Mouse (Mus musculus) stomach, embryonic 16.5 days (tissue): ENCODE results near the gene Igfbp2. TPM values are rescaled to one million over a fixed set of nuclear protein-coding genes. Genes with fewer than 3 reads are reported as not detected.

Experiments used
- ATAC-seq: fragments of 200-750 bp; cut with Nextera tagmentation; 2 replicates; pipeline ENCODE4 v1.8.0; 2017; ENCODE audit warnings: moderate number of reproducible peaks, moderate TSS enrichment; ENCODE audit not compliant: insufficient read depth, low FRiP score
- H3K27ac ChIP-seq: fragments of 300-500 bp; sonication (generic); 2 replicates; pipeline ENCODE4 v1.5.1; 2014; ENCODE audit warnings: low read length
- H3K27me3 ChIP-seq: fragments of 300-500 bp; sonication (generic); 2 replicates; pipeline ENCODE4 v1.6.1; 2014; ENCODE audit warnings: low read length, control low read depth, mixed read lengths; ENCODE audit not compliant: control insufficient read depth, insufficient read depth
- H3K36me3 ChIP-seq: fragments of 300-500 bp; sonication (generic); 2 replicates; pipeline ENCODE4 v1.6.1; 2014; ENCODE audit warnings: low read length; ENCODE audit not compliant: control insufficient read depth, insufficient read depth
- H3K4me1 ChIP-seq: fragments of 300-500 bp; sonication (generic); 2 replicates; pipeline ENCODE4 v1.6.1; 2014; ENCODE audit warnings: low read length, control low read depth, mixed read lengths; ENCODE audit not compliant: control insufficient read depth, insufficient read depth
- H3K4me2 ChIP-seq: fragments of 300-500 bp; sonication (generic); 2 replicates; pipeline ENCODE4 v1.6.1; 2014; ENCODE audit warnings: low read depth, low read length, mixed read lengths
- H3K4me3 ChIP-seq: fragments of 300-500 bp; sonication (generic); replicated peaks from 2 replicates; pipeline ENCODE4 v1.5.1; 2014; ENCODE audit warnings: mild to moderate bottlenecking, low read length
- H3K9ac ChIP-seq: fragments of 300-500 bp; sonication (generic); 2 replicates; pipeline ENCODE4 v1.6.1; 2014; ENCODE audit warnings: low read length
- H3K9me3 ChIP-seq: fragments of 300-500 bp; sonication (generic); replicated peaks from 2 replicates; pipeline ENCODE4 v1.6.1; 2016; ENCODE audit warnings: low read length, control low read depth; ENCODE audit not compliant: control insufficient read depth
- WGBS: fragments of 180-500 bp; shearing (Covaris S2); extraction: QIAGEN DNeasy Blood & Tissue Kit; methylation state at CpG from one replicate; pipeline ENCODE4 v1.1.7; 2014; 5-methylcytosine and 5-hydroxymethylcytosine counted together
- polyA plus RNA-seq: library from polyadenylated mRNA; unstranded; fragments of >200 nt; fragmentation: Nextera tagmentation; extraction: Ambion mirVana; gene quantifications from 2 replicates; pipeline ENCODE4 v1.2.1, GENCODE M21; 2015

Igfbp2 gene
- polyA plus RNA-seq, 1 experiment from 2014 or later = 375 TPM

DNA sequence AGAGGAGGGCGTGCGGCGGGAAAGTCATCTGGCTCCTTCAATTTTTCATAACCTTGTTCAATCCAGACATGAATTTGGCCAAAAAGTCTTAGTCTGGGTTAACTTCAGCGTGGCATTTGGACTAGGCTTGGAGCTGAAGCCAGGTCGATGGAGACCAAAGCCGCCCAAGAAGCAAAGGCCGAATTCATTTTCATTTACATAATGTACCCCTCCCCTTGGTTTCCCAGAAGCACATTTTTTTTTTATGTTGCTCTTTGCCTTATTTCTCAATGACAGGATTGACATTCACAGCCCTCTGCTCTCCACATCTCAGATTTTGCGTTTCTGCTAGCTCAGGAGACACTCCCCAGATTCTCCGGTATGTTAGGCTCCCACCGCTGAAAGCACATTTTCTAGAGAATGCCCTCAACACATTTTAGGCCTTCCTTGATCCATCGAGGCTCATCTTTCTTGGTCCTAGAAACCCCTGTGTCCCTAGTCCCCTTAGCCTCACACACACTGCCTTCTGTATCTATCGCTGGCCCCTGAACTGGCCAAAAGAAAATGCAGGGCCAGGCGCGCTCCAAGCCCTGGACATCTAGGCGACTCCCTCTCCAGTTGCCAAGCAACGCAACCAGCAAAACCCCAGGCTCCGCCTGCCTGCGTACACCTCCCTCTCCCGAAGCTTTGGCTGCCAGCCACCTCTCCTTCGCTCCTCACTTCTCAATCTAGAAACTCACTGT, 46.5 kb downstream of the Igfbp2 start:
- ATAC-seq = peak; percentile 59; the same call in 1 of the 2 replicates
- 2% methylated on average over 20 of the region's 20 CpGs for WGBS
- H3K9ac ChIP-seq = peak overlapping the region; percentile 68

DNA sequence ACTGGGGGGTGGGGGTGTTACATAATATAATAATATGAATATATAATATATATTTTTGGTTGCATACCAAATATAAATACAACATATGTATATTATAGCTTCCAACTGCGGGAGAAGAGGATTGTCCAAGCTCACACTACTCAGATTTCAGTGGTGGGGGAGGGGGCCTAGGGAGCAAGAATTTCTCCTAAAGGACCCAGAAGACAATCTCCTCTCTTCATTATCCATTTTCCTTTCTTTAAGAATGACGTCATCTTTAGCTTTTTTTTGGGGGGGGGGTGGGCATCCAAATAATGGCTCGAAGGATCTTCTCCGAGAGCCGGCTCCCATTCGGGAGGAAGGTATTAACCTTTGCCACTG, 47.0 kb downstream of the Igfbp2 start:
- Histone ChIP-seq H3K9me3 (no peaks in the 10 kb centered on the region), H3K4me3 (peak overlapping the region; percentile 82), H3K36me3 (no peaks in the 10 kb centered on the region), H3K9ac (peak overlapping the region; percentile 68), H3K4me2 (peak overlapping the region; percentile 94), H3K4me1 (peaks cover 22% of the 10 kb centered on the region), H3K27ac (peak overlapping the region; percentile 84), H3K27me3 (no peaks in the 10 kb centered on the region)
- WGBS = 0% methylated on average over 6 of the region's 6 CpGs
- ATAC-seq = no peak

More for the DNA sequence above, 46.5 kb downstream of the Igfbp2 start:
- Histone ChIP-seq H3K27ac (peak overlapping the region; percentile 84), H3K27me3 (no peaks in the 10 kb centered on the region), H3K36me3 (no peaks in the 10 kb centered on the region), H3K4me2 (peak overlapping the region; percentile 94), H3K9me3 (no peaks in the 10 kb centered on the region), H3K4me1 (peaks cover 25% of the 10 kb centered on the region), H3K4me3 (peak overlapping the region; percentile 82)

DNA sequence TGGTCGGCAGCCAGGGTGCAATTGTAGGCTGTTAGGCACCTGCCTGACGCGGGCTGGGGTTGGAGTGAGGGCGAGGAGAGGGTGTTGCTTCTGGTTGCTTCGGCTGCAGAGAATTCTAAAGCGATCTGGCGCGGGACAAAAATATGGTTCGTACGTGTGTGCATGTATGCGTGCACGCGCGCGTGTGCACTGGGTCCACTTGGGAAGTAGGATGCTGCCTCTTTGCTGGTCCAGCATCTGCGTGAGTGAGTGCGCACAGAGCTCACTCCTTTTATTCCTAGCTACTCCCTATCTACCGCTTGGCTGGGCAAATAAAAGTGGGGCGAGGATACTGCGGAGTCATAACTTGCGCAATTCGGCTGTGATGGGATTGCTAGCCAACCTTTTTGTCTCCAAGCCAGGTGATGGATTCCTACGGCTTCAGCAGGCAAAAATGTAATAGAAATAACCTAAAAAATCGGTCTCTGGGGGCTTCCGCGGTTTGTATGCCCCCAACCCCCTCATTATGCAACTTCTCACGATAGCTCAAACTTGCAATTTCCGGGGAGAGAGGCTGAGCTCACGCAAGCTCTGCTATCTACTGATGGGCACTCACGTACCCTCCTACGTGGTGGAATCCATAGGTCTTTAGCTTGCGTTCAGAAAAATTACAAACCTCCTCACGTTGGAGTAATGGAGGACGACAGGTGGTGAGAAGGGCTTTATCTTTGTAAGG, 47.6 kb downstream of the Igfbp2 start:
- peak overlapping the region; percentile 94 for H3K4me2 ChIP-seq
- H3K27ac ChIP-seq = peak overlapping the region; percentile 84
- WGBS = under 1% methylated on average over 34 of the region's 34 CpGs
- H3K9ac ChIP-seq = peak overlapping the region; percentile 63
- peaks cover 23% of the 10 kb centered on the region for H3K4me1 ChIP-seq
- H3K27me3 ChIP-seq = no peaks in the 10 kb centered on the region; the same call in 1 of the 2 replicates
- peak overlapping the region; percentile 82 for H3K4me3 ChIP-seq
- no peaks in the 10 kb centered on the region for H3K36me3 ChIP-seq
- no peak for ATAC-seq
- no peaks in the 10 kb centered on the region for H3K9me3 ChIP-seq

DNA sequence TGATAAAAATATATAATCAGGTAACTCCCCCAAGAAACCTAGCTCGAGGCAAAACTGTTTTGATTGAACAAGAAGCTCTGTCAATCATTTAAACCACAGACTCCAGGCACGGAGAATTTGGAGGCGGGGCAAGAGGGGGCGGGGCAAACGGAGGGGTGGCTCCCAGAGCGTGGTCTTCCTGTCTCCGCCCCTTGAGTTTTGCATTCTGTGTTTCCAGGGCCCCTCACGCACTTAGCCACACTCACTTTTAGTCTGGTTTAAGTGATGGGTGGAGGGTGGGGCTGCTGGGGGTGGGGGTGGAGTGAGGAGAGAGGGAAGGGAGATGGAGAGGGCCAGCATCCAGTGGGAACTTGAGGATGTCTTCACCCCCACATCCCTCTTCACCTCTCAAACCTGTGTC, 48.2 kb downstream of the Igfbp2 start:
- 0% methylated on average over 8 of the region's 8 CpGs for WGBS
- Histone ChIP-seq H3K4me1 (peaks cover 23% of the 10 kb centered on the region), H3K27me3 (no peaks in the 10 kb centered on the region; the same call in 1 of the 2 replicates), H3K4me3 (peak overlapping the region; percentile 82), H3K36me3 (no peaks in the 10 kb centered on the region), H3K4me2 (peak overlapping the region; percentile 94), H3K27ac (peak overlapping the region; percentile 97), H3K9ac (peak overlapping the region; percentile 92), H3K9me3 (no peaks in the 10 kb centered on the region)
- ATAC-seq = peak; percentile 68

DNA sequence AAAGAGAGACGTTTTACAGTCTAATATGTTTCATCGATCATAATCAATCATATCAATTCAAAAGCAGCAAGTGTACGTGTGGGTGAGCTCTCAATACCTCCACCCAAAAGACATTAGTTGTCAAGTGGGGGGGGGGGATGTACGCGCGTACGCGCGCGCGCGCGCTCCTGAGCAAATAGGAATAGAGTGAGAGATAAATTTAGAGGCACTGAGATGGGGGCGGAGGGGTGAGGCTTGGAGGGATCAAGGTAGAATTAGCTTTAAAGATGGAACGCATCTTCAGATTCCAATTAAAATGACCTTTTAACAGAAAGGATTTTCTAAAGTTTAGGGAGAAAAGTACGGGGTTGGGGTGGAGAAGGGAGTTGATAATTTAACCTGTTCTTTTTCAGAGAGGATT, 48.8 kb downstream of the Igfbp2 start:
- no peaks in the 10 kb centered on the region for H3K9me3 ChIP-seq
- H3K27me3 ChIP-seq = no peaks in the 10 kb centered on the region; the same call in 1 of the 2 replicates
- WGBS = under 1% methylated on average over 16 of the region's 16 CpGs
- H3K4me3 ChIP-seq = peak overlapping the region; percentile 82
- peak overlapping the region; percentile 92 for H3K9ac ChIP-seq
- ATAC-seq = no peak
- peak overlapping the region; percentile 94 for H3K4me2 ChIP-seq
- peaks cover 24% of the 10 kb centered on the region for H3K4me1 ChIP-seq
- no peaks in the 10 kb centered on the region for H3K36me3 ChIP-seq
- peak overlapping the region; percentile 97 for H3K27ac ChIP-seq

DNA sequence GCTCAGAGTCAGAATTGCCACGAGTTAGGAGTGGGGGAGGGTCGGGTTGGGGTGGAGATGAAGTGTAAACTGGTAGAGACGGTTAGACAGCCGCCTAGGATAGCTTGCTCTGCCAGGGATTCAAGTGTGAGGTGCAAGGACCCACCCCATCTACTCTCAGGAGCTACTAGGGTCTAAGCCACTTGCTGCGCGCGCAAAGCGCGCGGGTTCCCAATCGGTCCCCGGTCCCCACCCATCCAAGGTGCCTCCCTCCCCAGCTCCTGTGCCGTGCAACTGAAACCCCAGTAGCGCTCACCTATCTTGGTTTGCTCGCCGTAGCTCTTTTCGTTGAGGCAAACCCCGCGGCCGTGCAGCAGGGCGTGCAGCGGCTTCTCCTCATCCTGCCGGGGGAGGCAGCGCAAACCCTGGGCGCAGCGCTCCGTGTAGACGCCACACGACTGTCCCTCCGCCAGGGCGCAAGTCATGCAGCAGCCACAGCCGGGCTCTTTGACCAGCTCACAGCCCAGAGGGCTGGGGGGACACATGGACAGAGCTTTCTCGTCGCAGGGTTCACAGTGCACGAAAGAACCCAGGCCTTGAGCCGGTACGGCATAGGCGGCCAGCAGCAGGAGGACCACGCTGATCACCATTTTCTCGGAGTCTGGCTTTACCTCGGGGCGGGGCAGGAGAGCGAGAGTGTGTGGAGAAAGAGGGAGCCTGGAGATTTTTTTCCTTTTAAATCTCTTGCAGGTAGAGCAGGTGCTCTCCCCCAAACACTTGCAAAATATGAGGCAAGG, 49.4 kb downstream of the Igfbp2 start:
- ATAC-seq = peak; percentile 3; the same call in 1 of the 2 replicates
- Histone ChIP-seq H3K27ac (peak overlapping the region; percentile 97), H3K9me3 (no peaks in the 10 kb centered on the region), H3K4me3 (peak overlapping the region; percentile 82), H3K27me3 (no peaks in the 10 kb centered on the region; the same call in 1 of the 2 replicates), H3K9ac (peak overlapping the region; percentile 92), H3K36me3 (no peaks in the 10 kb centered on the region), H3K4me2 (peak overlapping the region; percentile 94), H3K4me1 (peaks cover 30% of the 10 kb centered on the region)
- WGBS = under 1% methylated on average over 43 of the region's 43 CpGs

DNA sequence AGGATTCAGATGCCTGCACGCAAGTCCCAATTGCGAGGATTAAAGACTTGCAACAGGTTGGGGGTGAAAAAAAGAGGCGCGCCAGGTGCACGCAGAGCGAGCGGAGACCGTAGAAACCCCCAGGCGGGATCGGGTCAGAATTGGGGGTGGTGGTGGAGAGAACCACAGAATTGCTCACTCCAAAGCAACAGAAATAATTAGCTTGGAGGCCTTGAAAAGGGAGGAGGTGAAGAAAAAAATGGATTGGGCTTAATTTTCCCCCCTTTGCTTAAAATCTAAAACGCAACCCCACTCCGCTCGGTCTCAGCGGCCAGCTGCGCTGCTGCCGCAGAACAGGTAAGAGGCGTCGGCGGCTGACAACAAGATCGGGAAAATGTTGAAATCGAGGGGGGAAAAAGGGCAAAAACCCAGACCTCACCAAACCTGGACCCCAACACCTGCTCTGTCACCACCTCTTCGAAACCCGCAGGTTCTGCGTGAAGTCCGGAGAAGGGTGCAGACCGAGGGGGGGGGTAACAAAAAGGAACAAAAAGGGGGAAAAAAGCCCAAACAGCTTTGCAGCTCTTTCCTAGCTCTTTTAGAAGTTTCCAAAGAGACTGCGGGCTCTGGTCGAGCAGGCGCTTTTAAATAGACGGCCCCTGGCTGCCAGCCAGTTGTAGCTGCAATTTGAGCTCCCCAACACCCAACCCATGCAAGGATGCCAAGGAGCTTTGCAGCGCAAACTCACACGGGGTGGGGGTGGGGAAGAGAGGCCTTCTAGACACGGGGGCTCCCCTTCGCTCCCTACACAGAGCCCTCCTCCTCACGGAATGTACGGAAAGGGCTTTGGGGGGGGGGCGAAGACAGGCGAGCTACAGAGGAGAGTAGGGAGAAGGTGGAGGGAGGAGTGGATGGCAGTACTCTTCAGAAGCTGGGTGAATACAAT, 50.2 kb downstream of the Igfbp2 start, which contains the start of gene Igfbp5:
Igfbp5 (minus strand) TSS at position 598 of the 925 bp plus-strand sequence.
- ATAC-seq = peak; percentile 45
- peak within 1 kb of the TSS; percentile 94 for H3K4me2 ChIP-seq
- no peaks in the 10 kb centered on the region for H3K36me3 ChIP-seq
- H3K9ac ChIP-seq = peak within 1 kb of the TSS; percentile 92
- H3K4me3 ChIP-seq = peak within 1 kb of the TSS; percentile 82
- H3K27ac ChIP-seq = peak within 1 kb of the TSS; percentile 97
- H3K4me1 ChIP-seq = peaks cover 28% of the 10 kb centered on the region
- H3K27me3 ChIP-seq = no peaks in the 10 kb centered on the region; the same call in 1 of the 2 replicates
- WGBS = 1% methylated on average over 38 of the region's 38 CpGs
- no peaks in the 10 kb centered on the region for H3K9me3 ChIP-seq

DNA sequence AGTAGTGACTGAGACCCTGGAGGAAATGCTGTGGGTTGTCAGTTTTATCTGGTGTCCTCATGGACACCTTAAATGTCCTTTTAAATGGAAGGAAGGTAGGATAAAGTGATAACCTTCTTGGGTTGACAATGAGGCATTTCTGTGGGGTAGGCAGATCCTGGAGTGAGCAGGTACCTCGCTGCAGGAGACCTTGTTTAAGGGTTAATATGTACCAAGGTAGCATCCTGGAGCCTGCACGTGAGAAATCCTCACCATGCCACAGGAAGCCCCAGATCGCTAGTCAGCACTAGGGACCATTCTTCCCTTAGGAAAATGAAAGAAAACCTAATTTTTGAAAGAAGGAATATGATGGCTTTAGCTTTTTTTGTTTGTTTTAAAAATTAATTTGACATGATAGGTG, 51.4 kb downstream of the Igfbp2 start:
- whole genome bisulfite sequencing = 13% methylated on average over 3 of the region's 3 CpGs
- Histone ChIP-seq H3K9me3 (no peaks in the 10 kb centered on the region), H3K4me1 (peaks cover 21% of the 10 kb centered on the region), H3K27me3 (no peaks in the 10 kb centered on the region; the same call in 1 of the 2 replicates), H3K4me2 (no peak overlapping the region), H3K27ac (no peak overlapping the region), H3K9ac (no peak overlapping the region), H3K4me3 (no peak overlapping the region), H3K36me3 (no peaks in the 10 kb centered on the region)
- ATAC-seq = no peak
